Mouse (Mus musculus) E14TG2a.4 (cell line): ENCODE data around the gene Dupd1.

Experiments
- CTCF ChIP-seq: conservative IDR thresholded peaks from 2 replicates; pipeline ENCODE4 v1.5.1; 2014; ENCODE audit warnings: low read length
- POU5F1 ChIP-seq: IDR thresholded peaks from 2 replicates; pipeline ENCODE4 v1.6.1; 2014; ENCODE audit warnings: low read length, borderline replicate concordance

GRCm38 (mm10) chr14:21669218-21669617 is 45.2 kb downstream of the Dupd1 start:
- TF ChIP-seq CTCF (no peak), POU5F1 (no peak)
